Mouse (Mus musculus) CD4-positive naive resting alpha-beta T cell, adult 57 days (primary cell): Measurements from ENCODE around the gene Imp3. TPM values are rescaled to one million over a fixed set of nuclear protein-coding genes. Genes with fewer than 3 reads are reported as not detected.

Source experiments
- total RNA-seq: library from RNA; stranded (reverse); gene quantifications from one replicate; pipeline ENCODE4 v1.2.4, GENCODE M21; 2023

Gene Imp3
- 88.9 TPM for total RNA-seq

DNA sequence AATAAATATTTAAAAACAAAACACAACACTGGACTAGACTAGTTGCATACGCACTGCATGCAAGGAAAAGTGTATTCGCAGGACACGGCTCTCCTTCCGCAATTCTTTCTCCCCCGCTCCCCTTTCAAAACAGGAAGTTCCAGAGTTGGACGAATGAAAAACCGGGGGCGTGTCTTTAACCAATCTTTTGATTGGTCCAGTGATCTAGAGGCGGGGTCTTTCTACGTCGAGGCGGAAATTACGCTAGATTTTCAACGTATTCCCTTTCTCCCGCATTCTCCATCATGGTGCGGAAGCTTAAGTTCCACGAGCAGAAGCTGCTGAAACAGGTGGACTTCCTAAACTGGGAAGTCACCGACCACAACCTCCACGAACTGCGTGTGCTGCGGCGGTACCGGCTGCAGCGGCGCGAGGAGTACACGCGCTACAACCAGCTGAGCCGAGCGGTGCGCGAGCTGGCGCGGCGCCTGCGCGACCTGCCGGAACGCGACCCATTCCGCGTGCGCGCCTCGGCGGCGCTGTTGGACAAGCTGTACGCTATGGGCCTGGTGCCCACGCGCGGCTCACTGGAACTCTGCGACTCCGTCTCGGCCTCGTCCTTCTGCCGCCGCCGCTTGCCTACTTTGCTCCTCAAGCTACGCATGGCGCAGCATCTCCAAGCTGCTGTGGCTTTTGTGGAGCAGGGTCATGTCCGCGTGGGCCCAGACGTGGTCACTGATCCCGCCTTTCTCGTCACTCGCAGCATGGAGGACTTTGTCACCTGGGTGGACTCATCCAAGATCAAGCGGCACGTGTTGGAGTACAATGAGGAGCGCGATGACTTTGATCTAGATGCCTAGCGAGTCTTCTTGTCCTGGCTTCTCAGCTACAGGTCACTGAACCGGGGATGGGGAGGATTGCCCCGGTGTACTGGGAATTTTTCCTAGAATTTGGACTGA is at the start of gene Imp3:
Imp3 (plus strand) TSS at position 253 of the 938 bp plus-strand sequence.

DNA sequence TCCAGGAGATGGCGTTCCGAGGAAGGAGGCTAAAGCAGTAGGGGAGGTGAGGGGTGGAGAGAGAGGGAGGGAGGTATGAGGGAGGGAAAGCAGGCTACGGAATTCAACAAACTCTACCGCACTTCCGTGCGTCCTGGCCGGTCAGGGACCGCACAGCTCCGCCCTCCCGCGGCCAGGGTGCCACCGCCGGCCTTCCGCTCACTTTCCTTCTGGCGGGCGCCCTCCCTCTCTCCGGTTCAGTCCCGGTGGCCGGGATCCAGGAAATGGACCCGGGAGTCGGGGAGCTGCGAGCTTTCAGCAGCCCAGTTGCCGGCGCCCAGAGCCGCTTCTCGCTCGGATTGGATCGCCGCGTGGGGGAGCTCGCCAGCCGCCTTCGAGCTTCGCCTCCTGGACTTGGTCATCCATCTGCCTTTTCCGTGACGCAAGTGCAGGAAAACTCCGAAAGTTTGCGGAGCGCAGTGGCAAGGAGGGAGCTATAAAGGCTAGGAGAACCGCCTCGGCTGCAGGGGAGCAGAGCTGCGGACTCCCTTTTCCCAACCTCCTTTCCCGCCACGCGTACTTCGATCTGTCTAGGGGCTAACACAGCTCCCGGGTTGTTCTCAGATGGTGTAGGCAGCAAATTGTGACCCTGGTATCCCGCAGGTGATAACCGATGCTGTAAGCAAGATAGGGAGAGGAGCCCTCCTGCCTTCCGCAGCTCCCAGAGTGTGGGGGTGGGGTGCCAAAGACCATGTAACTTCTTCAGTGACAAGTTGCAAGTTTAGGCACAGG is 9.0 kb upstream of the Imp3 start, which contains the start of gene Snx33:
Snx33 (minus strand) TSS at position 331 of the 771 bp plus-strand sequence.

DNA sequence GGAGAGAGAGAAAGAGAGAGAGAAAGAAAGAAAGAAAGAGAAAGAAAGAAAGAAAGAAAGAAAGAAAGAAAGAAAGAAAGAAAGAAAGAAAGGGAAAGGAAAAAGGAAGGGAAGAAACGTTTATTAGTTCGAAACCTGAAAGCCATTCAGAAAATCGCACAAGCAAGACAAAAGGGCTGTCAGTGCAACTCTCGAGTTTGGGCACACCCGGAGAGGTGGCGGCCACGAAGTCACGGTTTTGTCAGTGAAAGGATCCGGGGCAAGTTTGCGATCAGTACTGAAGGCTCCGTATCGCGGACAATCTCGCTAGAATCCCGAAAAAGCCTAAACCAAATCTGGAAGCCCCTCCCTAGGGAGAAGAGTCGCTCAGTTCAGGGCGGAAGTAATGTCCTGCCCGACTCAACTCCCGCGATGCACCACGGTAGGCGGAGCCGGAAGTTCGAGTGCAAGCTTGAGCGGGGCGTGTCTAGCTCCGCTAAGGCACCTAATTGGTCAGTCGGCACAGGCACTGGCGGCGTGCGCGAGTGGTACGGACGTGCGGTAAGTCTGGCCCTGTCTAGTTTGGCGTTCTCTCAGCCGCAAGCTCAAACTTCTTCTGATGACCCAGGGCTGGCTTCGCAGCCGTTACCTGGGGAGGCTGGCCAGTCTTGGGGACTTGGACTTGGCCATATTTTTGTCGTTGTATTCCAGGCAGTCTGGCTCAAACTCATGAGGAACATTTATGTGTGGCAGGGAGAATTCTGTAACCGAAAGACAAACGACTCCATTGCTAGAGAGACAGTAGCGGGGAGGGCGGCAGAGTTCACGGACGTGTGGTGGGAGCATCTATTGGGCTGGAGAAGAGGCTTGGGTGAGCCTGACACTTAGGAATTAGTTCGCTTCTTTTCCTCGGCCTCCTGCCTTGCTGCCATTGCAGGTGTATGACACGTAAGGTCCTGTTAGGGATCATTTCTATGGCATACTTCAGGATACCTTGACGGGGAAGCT is 13.4 kb downstream of the Imp3 start, which contains the start of gene Snupn:
Snupn (plus strand) TSS at position 465 of the 987 bp plus-strand sequence.

Other genes starting within 250 kb of the Imp3 start
- not detected for gene Lingo1, start 141.0 kb upstream of the Imp3 start, total RNA-seq
- gene Odf3l1, start 72.8 kb upstream of the Imp3 start, total RNA-seq, result not detected
- gene Cspg4, start 72.4 kb upstream of the Imp3 start, total RNA-seq, result not detected
- 14.1 TPM for gene Snx33, start 9.1 kb upstream of the Imp3 start, total RNA-seq
- gene Snupn, start 13.4 kb downstream of the Imp3 start, total RNA-seq, result 8.1 TPM
- 14.0 TPM for gene Ptpn9, start 57.4 kb downstream of the Imp3 start, total RNA-seq
- gene Sin3a, start 134.6 kb downstream of the Imp3 start, total RNA-seq, result 111 TPM
- gene Man2c1, start 193.2 kb downstream of the Imp3 start, total RNA-seq, result 189 TPM
- gene Neil1, start 210.8 kb downstream of the Imp3 start, total RNA-seq, result 34.4 TPM
- gene Commd4, start 220.9 kb downstream of the Imp3 start, total RNA-seq, result 96.9 TPM